21 mouse cellular contexts compared by ENCODE assay signal in the genomic region with DNA sequence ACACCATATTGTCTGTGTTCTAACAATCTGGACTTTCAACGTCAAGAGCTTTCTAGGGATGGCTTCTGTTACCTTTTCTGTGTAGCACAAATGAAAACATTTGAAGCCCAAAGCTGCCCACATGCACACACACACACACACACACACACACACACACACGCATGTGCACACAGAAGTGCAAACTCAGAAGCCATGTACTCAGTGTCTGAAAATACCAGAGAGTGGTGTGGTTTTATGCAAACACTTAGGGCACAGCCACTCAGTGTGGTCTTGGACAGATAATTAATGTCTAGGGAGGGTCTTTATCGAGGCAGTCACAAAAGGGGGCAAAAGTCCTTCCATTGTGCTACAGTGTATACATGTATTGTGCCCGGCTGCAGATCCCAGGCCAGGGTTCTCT. TPM values are rescaled to one million over a fixed set of nuclear protein-coding genes. Genes with fewer than 3 reads are reported as not detected.
DNase-seq lines count a peak whose midpoint lies in the region; ATAC-seq and TF ChIP-seq lines count a peak whose summit lies in the region.
"Had no signal": no experiment of that assay in that cellular context is flagged by ENCODE, and none has a peak within 500 bp of the region (broad histone marks: within the 10 kb centered on the region; RNA-seq: fewer than 3 reads in every experiment).

No protein-coding gene starts in this region.

- TF ChIP-seq POLR2A in lung, adult 2 months (IDR thresholded peaks at IDR 0.05; ENCODE audit: borderline replicate concordance, extremely low read depth, low read depth, low read length) = no peak

- DNase-seq in heart, adult 11 months = peak; percentile 29
- DNase-seq in heart, postnatal 14 days = no peak
- peak; percentile 14 for DNase-seq in liver, embryonic 11.5 days (ENCODE audit: low spot score)
- peak; percentile 59 for DNase-seq in lung, postnatal 0 days (ENCODE audit: low spot score)
- no peak for DNase-seq in lung, adult 2 months
- DNase-seq: adrenal gland, adult 2 months; adrenal gland, adult 8-10 months; adrenal gland, postnatal 10 days; adrenal gland, postnatal 14 days; adrenal gland, postnatal 25 days; adrenal gland, postnatal 36 days; B cell, adult 2 months; cerebellum, adult 11 months; cerebellum, adult 11-12 months; cerebellum, adult 18-20 months had no signal

- H3K9me3 ChIP-seq in liver, embryonic 11.5 days (ENCODE audit: control insufficient read depth, low read length) = no peaks in the 10 kb centered on the region
- no peaks in the 10 kb centered on the region for H3K9me3 ChIP-seq in liver, embryonic 12.5 days (replicated peaks)
- no peaks in the 10 kb centered on the region for H3K9me3 ChIP-seq in lung, postnatal 0 days (ENCODE audit: low read length)

- TF ChIP-seq EP300 in lung, postnatal 0 days (IDR thresholded peaks at IDR 0.05) = no peak

- no peak for ATAC-seq in liver, embryonic 11.5 days (replicated peaks; ENCODE audit: low FRiP score)
- no peak for ATAC-seq in liver, embryonic 12.5 days
- peak; percentile 58 for ATAC-seq in lung, postnatal 0 days
- ATAC-seq: activated CD4-positive, CD25-positive, alpha-beta regulatory T cell, adult 4 months; CD4-positive, CD25-positive, alpha-beta regulatory T cell, adult 4 months; Patski had no signal

- no peak overlapping the region for H3K4me2 ChIP-seq in liver, embryonic 11.5 days
- no peak overlapping the region for H3K4me2 ChIP-seq in liver, embryonic 12.5 days
- no peak overlapping the region for H3K4me2 ChIP-seq in lung, postnatal 0 days (replicated peaks; ENCODE audit: low read depth, low read length)

- no peaks in the 10 kb centered on the region for H3K27me3 ChIP-seq in liver, embryonic 11.5 days (replicated peaks; ENCODE audit: control insufficient read depth, insufficient read depth, low read length)
- no peaks in the 10 kb centered on the region for H3K27me3 ChIP-seq in liver, embryonic 12.5 days (replicated peaks)
- no peaks in the 10 kb centered on the region for H3K27me3 ChIP-seq in lung, postnatal 0 days (replicated peaks; ENCODE audit: insufficient read depth, low read length)
- H3K27me3 ChIP-seq: CH12.LX, Patski had no signal

- H3K4me1 ChIP-seq in liver, embryonic 11.5 days (replicated peaks; ENCODE audit: control insufficient read depth, insufficient read depth, low read length) = 0 out of 2 replicates have a peak, but pooled peaks cover 4% of the 10 kb centered on the region
- H3K4me1 ChIP-seq in liver, embryonic 12.5 days = 0 out of 2 replicates have a peak, but pooled peaks cover 4% of the 10 kb centered on the region
- peaks cover 18% of the 10 kb centered on the region; the same call in 1 of the 2 replicates for H3K4me1 ChIP-seq in lung, postnatal 0 days (ENCODE audit: insufficient read depth, low read depth, low read length)
- H3K4me1 ChIP-seq in lung, adult 2 months (ENCODE audit: control insufficient read depth, insufficient read depth, low read length) = peaks cover 9% of the 10 kb centered on the region

- TF ChIP-seq CTCF in lung, postnatal 0 days (IDR thresholded peaks at IDR 0.05) = no peak
- TF ChIP-seq CTCF in lung, adult 2 months (IDR thresholded peaks at IDR 0.05; ENCODE audit: insufficient read depth, low read length) = no peak

- H3K27ac ChIP-seq in liver, embryonic 11.5 days (ENCODE audit: low read depth, low read length) = no peak overlapping the region
- no peak overlapping the region for H3K27ac ChIP-seq in liver, embryonic 12.5 days
- peak overlapping the region; percentile 73 for H3K27ac ChIP-seq in lung, postnatal 0 days (ENCODE audit: low read length)

- H3K36me3 ChIP-seq in liver, embryonic 11.5 days (ENCODE audit: control insufficient read depth, insufficient read depth, low read length) = no peaks in the 10 kb centered on the region
- no peaks in the 10 kb centered on the region for H3K36me3 ChIP-seq in liver, embryonic 12.5 days
- no peaks in the 10 kb centered on the region for H3K36me3 ChIP-seq in lung, postnatal 0 days (ENCODE audit: insufficient read depth, low read length)
- H3K36me3 ChIP-seq: G1E had no signal

- H3K9ac ChIP-seq in liver, embryonic 11.5 days (ENCODE audit: low read depth, low read length) = no peak overlapping the region
- H3K9ac ChIP-seq in liver, embryonic 12.5 days = no peak overlapping the region
- no peak overlapping the region for H3K9ac ChIP-seq in lung, postnatal 0 days (replicated peaks; ENCODE audit: low read depth)

- no peak overlapping the region for H3K4me3 ChIP-seq in liver, embryonic 11.5 days (ENCODE audit: low read depth, low read length)
- no peak overlapping the region for H3K4me3 ChIP-seq in liver, embryonic 12.5 days
- no peak overlapping the region for H3K4me3 ChIP-seq in lung, postnatal 0 days (ENCODE audit: low read depth, low read length)
- H3K4me3 ChIP-seq in lung, adult 2 months (replicated peaks; ENCODE audit: extremely low read depth, low read depth, low read length) = no peak overlapping the region

- 77% methylated on average over 4 of the region's 4 CpGs for WGBS in liver, embryonic 11.5 days
- 65% methylated on average over 4 of the region's 4 CpGs for WGBS in liver, embryonic 12.5 days (ENCODE audit: insufficient replicate concordance)
- 47% methylated on average over 4 of the region's 4 CpGs for WGBS in lung, postnatal 0 days
- 54% methylated on average over 4 of the region's 4 CpGs for WGBS in lung, adult 2 months

- intact Hi-C loops in heart, postnatal 14 days (cut with DNase I) = no loop called here

RNA-seq across cellular contexts. Expression of a gene that starts 19.3 kb away (rescaled TPM):
- total RNA-seq in heart, postnatal 14 days (2021) = 10 to 100 TPM; 30.3 to 32.7 TPM
- polyA plus RNA-seq in liver, embryonic 11.5 days (2014; fragmentation: Nextera tagmentation; extraction: Ambion mirVana) = 19.5 and 22.0 TPM in 2 replicates
- polyA plus RNA-seq in liver, embryonic 12.5 days (2016; fragmentation: Nextera tagmentation; extraction: Ambion mirVana) = 9.7 and 10.3 TPM in 2 replicates
- 10.8 and 12.3 TPM in 2 replicates for polyA plus RNA-seq in lung, postnatal 0 days (2015; fragmentation: Nextera tagmentation; extraction: Ambion mirVana)
- 20.0 and 25.6 TPM in 2 replicates for polyA plus RNA-seq in lung, adult 2 months (2012; rRNA removed)

Comparison
In these comparisons a context has a peak if more than half of its experiments do, and no peak if none do; other contexts are left out.
1. DNase-seq: peak in heart, adult 11 months (single experiment), liver, embryonic 11.5 days (single experiment) and lung, postnatal 0 days (single experiment); none in heart, postnatal 14 days (0 of 2) and lung, adult 2 months (single experiment).